Mouse (Mus musculus) heart, postnatal 10 days (tissue): ENCODE data around the gene Eef1b2. TPM values are rescaled to one million over a fixed set of nuclear protein-coding genes. Genes with fewer than 3 reads are reported as not detected.

Source experiments
- microRNA-seq, 2 experiments: library from miRNA; unstranded; fragments of <30 nt; microRNA quantifications; one replicate each; pipeline ENCODE4 v1.2.0; 2022
- total RNA-seq, 2 experiments: library from RNA; stranded (reverse); gene quantifications; 2 replicates each; pipeline ENCODE4 v1.2.3; 2021

The Eef1b2 gene
- total RNA-seq, 2 experiments from 2014 or later: 445 to 453 TPM

Small RNA genes lying within 50 kb of the gene (microRNA-seq; reads per million reads assigned to microRNA genes)
- gene Gm24557 (0 reads per million in 2 experiments), gene Gm27512 (0 reads per million in 2 experiments)

Other genes starting within 250 kb of the Eef1b2 start
- gene Ino80d, start 62.2 kb upstream of the Eef1b2 start, total RNA-seq: 10 to 100 TPM; 25.7 to 26.6 TPM
- gene Ndufs1, start within 50 bp of the Eef1b2 start, total RNA-seq: 100 to 1,000 TPM; 670 to 683 TPM
- gene Gpr1, start 37.7 kb downstream of the Eef1b2 start, total RNA-seq: under 1 TPM; 0.22 to 0.35 TPM
- 1 to 10 TPM; 1.6 TPM for gene Zdbf2, start 96.4 kb downstream of the Eef1b2 start, total RNA-seq